Mouse (Mus musculus) ovary, postnatal 14 days (tissue): ENCODE results near the gene Olfr690.
"Not testable (repeated sequence)": the region's sequence is repeated elsewhere in the genome, so short reads cannot be mapped to it uniquely, and the experiment has no call there.

ENCODE experiments used
- DNase-seq: peaks from one replicate; pipeline ENCODE4 v3.0.0; 2022; ENCODE audit warnings: low spot score

Gene Olfr690

DNA sequence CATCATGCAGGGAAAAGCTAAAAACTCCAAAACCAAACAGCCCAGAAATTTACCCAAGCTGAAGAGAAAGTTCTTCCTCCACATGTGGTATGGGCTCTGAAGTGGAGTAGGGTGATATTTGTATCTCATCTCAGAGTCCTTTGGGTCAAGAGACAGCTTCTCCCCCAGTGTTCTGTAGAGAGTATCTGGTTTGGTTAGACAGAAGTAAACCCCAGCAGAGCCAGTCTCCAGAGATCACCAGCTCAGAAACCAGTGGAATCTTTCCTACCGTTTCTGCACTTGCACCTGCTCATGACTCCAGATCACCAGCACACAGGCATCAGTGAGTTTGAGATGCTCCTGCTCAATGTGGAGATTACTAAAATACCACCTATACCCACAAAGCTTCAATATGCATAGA, at the start of gene Olfr690:
Olfr690 (minus strand) TSS at position 101 of the 400 bp plus-strand sequence.
- no peak for DNase-seq

DNA sequence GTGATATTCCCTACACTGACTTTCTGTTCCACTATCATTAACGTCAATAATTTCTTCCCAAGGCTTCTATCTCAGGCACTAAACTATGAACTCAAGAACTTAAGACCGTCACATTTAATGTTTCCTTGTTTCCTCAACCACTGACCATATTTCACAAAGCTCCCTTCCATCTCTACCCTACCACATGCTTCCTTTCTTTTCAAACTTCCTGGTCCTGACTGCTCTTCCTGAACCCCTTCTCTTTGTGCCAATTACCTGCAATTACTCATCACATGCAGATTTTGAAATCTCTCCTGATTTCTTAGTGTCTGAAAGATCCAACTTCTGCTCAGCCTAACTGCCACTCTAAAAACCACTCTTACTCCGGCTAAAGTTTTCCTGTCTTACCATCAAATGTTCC, 46.4 kb upstream of the Olfr690 start:
- no peak for DNase-seq

DNA sequence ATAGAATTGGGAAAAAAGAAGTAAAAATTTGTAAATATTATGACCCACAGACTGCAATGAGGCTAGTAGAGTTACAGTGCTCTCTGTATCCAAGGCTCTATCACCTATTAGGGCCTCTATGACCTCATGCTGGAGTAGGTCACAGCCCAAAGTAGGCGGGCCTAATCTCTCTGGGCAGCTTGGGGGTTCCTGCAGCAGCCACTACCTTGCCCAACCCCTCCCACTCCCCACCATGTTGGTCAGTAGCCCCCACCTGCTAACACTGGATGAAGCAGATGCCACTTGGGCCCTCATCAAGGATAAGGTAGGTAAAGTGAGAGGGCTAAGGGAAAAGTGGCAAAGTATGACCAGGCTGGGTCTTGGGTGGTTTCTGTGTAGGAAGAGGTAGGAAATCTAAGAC, 41.0 kb upstream of the Olfr690 start, which contains the start of gene Gm5901:
Gm5901 (plus strand) TSS at position 173 of the 400 bp plus-strand sequence.
- DNase-seq = no peak

DNA sequence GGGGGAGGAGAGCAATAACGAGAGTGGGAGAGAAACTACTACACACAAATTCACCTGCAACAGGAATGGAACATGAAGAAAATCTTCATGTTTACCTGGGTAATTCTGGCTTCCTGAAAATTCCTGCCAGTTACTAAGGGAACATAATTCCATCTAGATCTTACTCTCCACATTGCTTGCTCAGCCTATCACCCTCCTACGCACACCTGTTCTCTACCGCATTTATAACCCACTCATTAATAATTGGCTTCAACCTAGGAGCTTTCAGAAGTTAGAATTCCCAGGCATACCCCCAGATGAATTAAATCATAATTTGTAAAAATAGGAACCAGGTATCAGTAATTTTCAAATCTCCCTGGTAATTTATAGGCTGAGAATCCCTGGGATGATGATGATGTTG, 40.1 kb upstream of the Olfr690 start:
- no peak for DNase-seq

DNA sequence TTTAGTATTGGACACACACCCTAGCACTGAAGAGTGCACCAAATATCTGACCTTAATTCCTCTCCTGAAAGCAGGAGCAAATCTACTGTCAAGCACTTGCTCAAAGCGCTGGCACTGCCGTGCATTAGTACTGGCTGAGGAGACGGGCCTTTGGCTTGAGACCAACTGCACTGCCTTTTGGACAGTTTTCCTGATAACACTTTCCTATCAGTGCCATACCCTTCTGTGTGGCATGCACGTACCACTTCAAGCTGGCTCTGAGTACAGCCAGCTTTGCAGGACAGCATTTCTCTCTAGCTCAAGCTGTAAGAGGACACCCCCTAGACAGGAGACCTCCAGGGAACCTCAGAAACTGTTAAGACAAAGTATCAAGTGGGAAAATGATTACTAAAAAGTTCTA, 39.6 kb upstream of the Olfr690 start:
- no peak for DNase-seq

DNA sequence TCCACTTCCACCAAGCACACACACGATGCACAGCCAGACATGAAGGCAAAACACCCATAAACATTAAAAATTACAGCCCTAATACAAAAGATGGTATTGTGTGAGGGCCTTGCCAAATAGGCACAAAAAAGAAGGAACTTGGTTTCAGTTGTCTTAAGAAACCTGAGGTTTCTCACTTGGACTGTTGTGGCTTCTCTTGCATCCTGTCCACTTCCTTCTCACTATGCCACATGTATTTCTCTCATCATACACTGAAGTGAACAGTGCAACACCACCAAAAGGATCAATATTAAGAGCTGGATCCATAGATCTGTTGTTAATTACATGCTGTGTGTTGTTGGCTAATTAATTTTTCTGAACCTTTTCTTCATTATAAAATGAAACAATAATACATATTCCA, 39.0 kb upstream of the Olfr690 start:
- no peak for DNase-seq

DNA sequence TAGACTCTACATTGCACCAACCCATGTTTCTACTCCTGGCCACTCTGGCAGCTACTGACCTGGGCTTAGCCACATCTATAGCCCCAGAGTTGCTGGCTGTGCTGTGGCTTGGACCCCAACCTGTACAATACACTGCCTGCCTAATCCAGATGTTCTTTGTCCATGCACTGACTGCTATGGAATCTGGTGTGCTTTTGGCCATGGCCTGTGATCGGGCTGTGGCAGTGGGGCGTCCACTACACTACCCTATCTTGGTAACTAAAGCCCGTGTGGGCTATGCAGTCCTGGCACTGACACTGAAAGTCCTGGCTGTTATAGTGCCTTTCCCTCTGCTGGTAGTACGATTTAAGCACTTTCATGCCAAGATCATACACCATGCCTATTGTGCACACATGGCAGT, 34.6 kb upstream of the Olfr690 start:
- no peak for DNase-seq

DNA sequence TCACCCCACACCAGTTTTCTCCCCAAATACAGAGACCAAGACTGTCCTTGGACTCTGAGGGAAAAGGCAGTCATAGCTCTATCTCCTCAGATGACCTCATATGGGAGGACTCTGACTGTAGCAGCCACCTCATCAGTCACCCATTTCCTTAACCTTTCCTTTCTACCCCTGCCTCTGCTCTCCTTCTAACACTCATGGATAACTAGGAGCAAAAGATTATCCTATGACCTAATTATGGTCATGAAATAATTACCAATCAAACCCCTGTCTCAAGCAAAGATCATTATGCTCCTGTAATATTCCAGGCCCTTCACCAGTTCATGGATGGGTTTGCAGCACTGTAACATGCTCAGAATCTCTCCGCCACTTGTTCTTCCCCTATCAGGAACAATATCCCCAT, 34.0 kb upstream of the Olfr690 start, which contains the start of gene Olfr692:
Olfr692 (plus strand) TSS at position 301 of the 400 bp plus-strand sequence.
- no peak for DNase-seq

DNA sequence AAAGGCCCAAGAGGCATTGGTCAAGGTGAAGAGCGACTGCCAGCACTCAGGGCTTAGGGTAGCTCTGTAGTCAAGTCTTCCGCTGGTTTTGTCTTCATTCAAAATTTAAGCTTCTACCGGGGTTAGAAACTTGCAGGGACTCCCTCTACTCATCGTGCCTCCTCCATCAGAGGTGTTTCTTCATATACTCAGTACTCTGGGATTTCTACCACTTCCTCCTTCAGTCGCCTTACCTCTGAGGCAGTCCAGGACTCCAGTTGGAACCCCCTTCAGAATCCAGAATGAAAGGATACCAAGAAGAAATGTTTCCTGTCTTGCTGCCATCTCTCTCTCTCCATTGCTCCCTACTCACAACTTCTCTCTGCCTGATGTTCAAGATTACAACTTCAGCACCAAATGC, 33.4 kb upstream of the Olfr690 start:
- no peak for DNase-seq

DNA sequence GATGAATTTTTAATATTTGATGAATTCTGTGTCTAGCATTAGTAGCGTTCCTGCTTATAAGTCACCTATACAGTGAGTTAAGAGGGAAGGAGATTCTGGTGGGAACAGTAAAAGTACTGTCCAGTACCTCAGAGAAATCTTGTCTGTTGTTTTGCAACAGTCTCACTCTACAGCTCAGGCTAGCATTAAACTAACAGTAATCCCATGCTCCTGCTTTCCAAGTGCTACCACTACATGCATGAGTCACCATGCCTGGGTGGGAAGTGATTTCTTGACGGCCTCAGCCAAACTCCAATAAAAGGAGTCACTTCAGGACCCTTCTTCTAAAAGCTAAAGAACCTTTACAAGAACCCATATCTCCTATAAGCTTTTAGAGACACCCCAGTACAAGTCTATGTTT, 27.8 kb upstream of the Olfr690 start:
- DNase-seq = no peak

DNA sequence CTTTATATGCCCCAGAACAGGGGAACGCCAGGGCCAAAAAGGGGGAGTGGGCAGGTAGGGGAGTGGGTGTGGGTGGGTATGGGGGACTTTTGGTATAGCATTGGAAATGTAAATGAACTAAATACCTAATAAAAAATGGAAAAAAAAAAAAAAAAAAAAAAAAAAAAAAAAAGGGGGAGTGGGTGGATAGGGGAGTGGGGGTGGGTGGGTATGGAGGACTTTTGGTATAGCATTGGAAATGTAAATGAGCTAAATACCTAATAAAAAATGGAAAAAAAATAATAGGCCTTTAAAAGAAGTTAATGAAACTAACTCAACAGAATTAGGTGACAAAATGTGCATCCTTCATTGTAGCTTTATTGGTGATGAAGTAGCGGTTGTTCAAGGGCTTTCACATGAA, 22.6 kb upstream of the Olfr690 start:
- not testable (repeated sequence) for DNase-seq

DNA sequence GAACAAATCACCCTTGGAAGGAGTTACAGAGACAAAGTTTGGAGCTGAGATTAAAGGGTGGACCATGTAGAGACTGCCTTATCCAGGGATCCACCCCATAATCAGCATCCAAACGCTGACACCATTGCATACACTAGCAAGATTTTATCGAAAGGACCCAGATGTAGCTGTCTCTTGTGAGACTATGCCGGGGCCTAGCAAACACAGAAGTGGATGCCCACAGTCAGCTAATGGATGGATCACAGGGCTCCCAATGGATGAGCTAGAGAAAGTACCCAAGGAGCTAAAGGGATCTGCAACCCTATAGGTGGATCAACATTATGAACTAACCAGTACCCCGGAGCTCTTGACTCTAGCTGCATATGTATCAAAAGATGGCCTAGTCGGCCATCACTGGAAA, 22.2 kb upstream of the Olfr690 start:
- DNase-seq = not testable (repeated sequence)

DNA sequence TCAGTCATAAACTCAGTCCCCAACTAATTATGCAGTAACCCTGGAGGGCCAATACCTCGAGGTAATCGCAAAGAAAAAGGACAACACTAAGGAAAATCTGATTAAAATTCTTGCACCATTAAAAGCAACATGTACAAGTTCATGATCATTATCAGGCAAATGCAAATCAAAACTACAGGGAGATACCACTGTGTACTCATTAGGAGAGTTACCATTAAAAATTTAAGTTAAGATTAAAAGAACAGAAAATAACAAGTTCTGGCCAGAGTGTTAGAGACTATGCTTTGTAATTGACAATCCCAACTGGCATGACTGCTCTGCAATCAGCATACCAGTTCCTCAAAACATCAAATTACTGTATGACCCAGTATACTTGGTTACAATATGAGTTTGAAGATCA, 8.8 kb upstream of the Olfr690 start:
- DNase-seq = no peak

DNA sequence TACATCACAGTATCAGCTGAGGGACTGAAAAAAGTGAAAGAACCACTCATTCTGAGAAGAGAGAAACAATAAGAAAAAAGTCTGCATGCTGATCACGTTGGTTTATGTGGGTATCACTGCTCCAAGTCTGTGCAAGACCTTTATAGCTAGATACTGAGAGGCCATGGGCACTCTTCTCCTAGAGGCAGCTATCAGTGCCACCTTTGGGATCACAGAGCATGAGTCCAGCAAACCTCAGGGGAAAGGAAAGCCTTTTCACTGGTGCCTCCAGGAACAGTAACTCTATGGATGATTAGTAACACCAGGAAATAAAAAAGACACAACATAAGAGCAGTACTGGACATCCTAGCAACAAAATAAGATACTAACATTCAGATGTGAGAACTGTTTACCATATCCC, 8.3 kb upstream of the Olfr690 start, which contains the start of gene Olfr691:
Olfr691 (minus strand) TSS at position 101 of the 400 bp plus-strand sequence.
- no peak for DNase-seq

DNA sequence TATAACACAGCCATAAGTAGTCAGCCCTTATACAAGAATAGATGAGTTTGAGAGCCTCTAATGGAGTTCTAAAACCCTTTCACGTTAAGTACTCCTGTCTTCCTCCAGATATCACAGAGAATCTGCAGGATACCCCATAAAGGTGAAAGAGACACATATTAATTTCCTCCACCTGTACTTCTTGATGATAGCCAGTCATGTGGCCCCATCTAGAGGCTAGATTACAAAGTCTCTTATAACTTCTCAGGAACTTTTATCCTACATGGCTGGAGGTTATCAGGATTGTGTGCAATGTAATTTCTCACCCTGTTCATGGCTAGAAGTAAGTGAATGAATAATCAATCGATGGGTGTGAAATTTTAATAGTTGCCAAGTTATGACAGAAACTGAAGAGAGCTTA, 8.6 kb downstream of the Olfr690 start:
- no peak for DNase-seq

DNA sequence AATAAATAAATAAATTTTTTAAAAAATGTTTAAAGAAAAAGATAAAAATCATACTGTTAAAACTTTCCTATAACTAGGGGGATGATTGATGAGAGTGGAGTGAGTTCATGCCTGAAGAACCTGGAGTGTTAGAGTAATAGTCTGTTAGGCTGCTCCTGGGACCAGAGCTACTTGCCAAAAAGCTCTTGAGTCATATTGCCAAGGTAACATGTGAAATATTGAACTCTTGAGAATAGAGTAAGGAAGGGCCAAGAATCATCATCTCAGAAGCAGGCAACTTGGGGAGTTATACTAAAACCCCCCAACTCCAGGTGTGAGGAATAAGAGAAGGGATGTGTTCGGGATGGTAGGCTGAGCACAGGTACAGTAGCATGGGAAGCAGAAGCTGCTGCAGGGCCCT, 23.0 kb downstream of the Olfr690 start, which contains the start of gene Olfr689:
Olfr689 (plus strand) TSS at position 301 of the 400 bp plus-strand sequence.
- no peak for DNase-seq

DNA sequence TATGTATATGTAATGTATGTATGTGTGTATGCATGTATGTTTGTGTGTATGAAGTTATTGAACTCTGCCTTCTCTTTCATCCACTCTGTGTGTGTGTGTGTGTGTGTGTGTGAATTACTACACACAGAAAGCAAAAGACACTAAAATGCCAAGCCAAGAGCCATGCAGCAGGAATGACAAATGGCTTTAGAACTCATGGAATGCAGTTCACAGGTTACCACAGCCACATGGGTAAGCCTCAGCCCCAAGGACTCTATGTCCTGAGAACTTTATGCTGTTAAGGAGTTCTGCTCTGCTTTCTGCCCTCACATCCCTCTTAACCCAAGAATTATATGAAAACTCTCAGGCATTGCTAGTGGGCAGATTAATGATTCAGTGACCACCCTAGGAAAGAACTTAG, 43.9 kb downstream of the Olfr690 start:
- no peak for DNase-seq

DNA sequence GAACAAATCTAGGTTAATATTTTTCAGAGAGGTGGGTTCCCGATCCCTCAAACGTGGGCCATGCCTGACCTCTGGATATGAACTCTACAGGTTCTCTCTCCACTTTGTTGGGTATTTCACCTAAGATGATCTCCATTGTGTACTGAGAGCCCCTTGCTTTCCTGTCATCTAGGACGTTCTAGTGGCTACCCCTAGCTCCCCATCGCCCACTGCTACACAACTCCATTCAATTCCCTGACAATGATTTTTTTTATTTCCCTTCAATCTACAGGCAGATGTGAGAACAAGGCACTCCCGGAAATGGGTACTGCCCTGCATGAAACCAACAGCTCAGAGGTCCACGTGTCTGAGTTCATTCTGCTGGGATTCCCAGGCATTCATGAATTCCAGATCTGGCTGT, 46.1 kb downstream of the Olfr690 start, which contains the start of gene Olfr688:
Olfr688 (plus strand) TSS at position 301 of the 400 bp plus-strand sequence.
- no peak for DNase-seq
